Mouse (Mus musculus): ENCODE data around the gene Grin1. TPM values are rescaled to one million over a fixed set of nuclear protein-coding genes. Genes with fewer than 3 reads are reported as not detected.

The Grin1 gene
- total RNA-seq, 2 experiments from 2014 or later, result not detected

GRCm38 (mm10) chr2:25320084-25320483, 1.1 kb upstream of the Grin1 start:
- no peak for ATAC-seq (replicated peaks; ENCODE audit: low FRiP score, poor library complexity, severe bottlenecking)

DNA sequence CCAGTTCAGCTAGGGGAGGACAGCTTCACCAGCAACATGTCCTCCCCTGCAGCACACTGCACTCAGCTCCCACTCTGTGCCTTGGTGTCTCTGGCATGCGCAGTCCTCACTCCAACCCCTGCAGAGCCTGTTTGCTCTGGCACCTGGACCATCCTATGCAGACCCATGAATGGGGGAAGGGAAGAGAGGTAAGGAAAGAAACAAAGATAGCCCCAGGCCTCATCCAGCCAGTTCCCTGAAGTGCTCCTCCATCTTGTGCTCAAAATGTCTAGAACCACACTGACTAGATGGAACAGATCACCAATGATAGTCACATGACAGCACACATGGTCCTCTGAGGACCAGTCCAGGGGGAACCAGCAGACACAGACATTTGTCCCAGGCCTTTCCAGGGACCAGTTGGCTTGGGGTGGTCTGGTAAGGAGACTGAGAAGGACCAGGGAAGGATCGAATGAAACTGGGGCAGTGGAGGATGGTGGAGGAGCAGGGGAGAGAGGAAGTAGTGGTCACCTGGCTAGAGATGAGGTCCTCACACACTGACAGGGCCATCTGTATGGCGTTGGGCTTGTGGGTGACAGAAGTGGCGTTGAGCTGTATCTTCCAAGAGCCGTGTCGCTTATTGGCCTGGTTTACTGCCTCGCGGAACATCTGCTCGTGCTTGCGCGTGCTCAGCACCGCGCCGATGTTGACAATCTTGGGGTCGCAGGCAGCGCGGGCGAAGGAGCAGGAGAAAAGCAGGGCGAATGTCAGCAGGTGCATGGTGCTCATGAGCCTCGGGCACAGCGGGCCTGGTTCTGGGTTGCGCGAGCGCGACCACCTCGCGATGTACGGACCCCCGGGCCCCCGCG, 644 bp downstream of the Grin1 start:
- no peak for ATAC-seq (replicated peaks; ENCODE audit: low FRiP score, poor library complexity, severe bottlenecking)

DNA sequence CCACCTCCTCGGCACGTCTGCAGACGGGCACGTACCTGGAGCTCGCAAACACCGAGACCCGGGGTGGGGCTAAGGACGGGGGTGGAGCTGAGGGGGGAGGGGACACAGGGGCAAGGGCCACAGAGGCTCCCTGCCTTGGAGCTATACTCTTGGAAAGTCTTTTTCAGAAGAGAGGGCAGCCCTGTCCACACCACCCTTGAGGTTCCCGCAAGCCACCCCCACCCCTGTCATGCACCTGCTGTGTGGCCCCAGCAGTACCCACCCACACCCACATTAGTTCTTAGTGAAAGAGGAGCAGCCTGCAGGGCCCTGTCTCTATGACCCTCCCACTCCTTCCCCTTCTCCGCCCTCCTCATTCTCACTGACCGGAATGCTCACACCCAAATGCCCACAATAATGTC, 7.5 kb downstream of the Grin1 start:
- ATAC-seq (replicated peaks; ENCODE audit: low FRiP score, poor library complexity, severe bottlenecking), result no peak

DNA sequence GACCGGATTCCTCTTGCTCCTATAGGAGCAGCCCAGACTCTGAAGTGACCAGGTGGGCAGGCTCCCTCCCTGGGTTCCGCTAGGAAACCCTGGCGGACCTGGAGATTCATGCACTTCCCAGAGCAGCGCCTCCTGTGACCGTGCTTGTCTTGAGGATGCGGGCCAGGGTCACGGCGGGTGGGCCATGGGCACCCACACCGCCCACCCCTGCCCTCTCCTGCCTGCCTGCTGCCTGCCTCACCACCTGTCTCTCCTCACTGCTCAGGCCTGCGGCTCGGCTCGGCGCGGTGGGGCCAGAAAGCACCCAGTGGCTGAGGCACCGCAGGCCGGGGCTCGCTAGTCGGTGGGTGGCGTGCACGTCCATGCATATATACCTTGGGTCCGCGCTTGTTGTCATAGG, 8.0 kb downstream of the Grin1 start:
- ATAC-seq (replicated peaks; ENCODE audit: low FRiP score, poor library complexity, severe bottlenecking), result no peak

- no peak for ATAC-seq (replicated peaks; ENCODE audit: low FRiP score, poor library complexity, severe bottlenecking)
Measured at GRCm38 (mm10) chr2:25310180-25310579, 8.8 kb downstream of the Grin1 start.

GRCm38 (mm10) chr2:25305587-25306359, 13.2 kb downstream of the Grin1 start:
- ATAC-seq (replicated peaks; ENCODE audit: low FRiP score, poor library complexity, severe bottlenecking), result no peak

- no peak for ATAC-seq (replicated peaks; ENCODE audit: low FRiP score, poor library complexity, severe bottlenecking)
Measured at GRCm38 (mm10) chr2:25304657-25305541, 14.1 kb downstream of the Grin1 start.

DNA sequence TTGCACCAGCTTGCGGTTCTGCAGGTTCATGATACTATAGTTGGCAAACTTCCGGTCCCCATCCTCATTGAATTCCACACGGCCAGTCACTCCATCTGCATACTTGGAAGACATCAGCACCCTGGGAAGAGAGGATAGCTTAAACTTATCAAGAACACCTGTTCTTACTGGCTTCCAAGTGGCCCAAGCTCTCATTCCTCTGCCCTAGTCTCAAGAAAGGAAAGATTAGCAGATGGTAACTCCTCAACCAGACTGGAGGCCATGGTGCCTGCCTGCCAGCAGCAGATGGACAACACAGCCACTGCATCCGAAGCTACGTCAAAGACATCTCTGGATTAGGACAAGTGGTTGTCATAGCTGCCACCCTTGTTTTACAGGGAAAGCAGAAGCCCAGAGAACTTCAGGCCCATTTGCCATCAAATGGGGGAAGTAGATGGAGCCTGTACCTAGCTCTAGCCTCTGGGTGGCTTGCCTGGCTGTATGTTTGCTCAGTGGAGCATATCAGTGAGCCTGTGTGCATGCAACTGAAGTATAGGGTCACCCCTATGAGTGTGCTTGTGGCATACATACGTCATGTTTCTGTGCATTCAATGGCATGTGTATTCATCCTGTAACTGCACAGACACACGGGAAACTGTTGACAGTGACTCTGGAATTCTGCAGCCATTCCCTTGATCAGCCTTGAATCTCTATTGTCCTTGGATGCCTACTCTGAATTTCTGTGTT, 14.9 kb downstream of the Grin1 start:
- ATAC-seq (replicated peaks; ENCODE audit: low FRiP score, poor library complexity, severe bottlenecking), result no peak

GRCm38 (mm10) chr2:25303452-25303851, 15.5 kb downstream of the Grin1 start:
- ATAC-seq (replicated peaks; ENCODE audit: low FRiP score, poor library complexity, severe bottlenecking), result no peak

DNA sequence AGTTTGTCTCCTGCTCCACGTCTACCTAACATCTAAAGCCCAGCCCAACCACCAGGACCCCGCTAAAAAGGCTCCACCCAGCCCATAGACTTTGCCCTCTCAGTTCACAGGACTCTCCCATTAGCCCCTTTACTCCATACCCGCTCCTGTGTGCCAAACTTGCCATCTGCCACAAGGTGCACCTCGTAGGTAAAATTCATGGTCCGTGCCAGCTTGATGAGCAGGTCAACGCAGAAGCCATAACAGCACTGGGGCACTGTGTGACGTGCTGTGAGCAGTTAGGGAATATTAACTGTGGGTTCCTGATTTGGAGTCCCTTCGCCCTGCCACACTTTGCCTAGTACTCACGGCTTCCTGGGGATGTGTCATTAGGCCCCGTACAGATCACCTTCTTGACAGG, 20.9 kb downstream of the Grin1 start:
- ATAC-seq (replicated peaks; ENCODE audit: low FRiP score, poor library complexity, severe bottlenecking), result no peak

DNA sequence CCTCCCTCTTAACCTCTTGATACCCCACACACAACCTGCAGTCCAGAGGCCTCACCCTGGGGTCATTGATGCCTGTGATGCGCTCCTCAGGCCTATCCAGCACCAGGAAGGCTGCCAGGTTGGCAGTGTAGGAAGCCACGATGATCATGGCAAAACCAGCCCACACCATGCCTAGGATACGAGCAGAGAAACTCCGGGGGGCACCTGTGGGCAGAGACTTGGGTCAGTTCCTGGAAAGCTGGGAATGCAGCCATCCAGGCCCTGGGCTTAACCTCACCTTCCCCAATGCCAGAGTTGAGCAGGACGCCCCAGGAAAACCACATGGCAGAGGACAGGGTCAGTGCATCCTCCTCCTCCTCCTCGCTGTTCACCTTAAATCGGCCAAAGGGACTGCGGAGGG, 21.9 kb downstream of the Grin1 start:
- no peak for ATAC-seq (replicated peaks; ENCODE audit: low FRiP score, poor library complexity, severe bottlenecking)

DNA sequence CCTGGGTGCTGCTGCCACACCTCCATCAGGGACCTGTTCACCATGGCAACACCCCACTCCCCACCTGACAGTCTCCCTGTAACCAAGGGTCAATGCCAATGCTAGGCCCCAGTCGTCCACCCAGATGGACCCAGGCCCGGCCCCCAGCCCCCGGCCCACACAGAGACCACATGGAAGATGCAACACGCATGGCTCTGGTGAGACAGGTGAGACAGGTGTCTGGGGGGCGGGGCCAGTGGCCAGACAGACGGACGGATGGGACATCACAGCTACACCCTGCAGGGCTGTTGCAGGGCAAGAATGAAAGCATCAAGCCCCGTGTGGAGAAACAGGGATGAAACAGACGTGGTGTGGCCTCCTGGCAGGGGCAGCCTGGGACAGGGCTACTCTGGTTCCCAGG, 25.3 kb downstream of the Grin1 start:
- no peak for ATAC-seq (replicated peaks; ENCODE audit: low FRiP score, poor library complexity, severe bottlenecking)

DNA sequence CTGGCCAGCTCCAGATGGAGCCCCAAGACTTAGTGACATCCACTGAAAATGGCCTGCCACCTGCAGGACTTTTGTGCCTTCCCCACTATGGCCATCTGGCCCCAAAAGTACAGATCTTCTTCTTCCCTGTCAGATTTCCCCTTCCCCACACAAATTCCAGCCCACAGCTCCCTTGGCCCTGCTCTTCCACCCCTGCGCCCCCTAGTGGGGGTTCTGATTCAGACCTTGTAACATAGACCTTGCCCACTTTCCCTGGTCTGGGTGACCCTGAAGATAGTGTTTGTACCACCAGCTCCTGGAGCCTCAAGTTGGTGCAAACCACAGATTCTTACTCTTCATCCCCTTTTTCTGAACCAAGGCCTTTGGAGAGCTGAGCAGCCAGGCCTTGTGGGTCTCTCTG, 26.1 kb downstream of the Grin1 start:
- peak; percentile 58; the same call in 1 of the 2 replicates for ATAC-seq (replicated peaks; ENCODE audit: low FRiP score, poor library complexity, severe bottlenecking)

DNA sequence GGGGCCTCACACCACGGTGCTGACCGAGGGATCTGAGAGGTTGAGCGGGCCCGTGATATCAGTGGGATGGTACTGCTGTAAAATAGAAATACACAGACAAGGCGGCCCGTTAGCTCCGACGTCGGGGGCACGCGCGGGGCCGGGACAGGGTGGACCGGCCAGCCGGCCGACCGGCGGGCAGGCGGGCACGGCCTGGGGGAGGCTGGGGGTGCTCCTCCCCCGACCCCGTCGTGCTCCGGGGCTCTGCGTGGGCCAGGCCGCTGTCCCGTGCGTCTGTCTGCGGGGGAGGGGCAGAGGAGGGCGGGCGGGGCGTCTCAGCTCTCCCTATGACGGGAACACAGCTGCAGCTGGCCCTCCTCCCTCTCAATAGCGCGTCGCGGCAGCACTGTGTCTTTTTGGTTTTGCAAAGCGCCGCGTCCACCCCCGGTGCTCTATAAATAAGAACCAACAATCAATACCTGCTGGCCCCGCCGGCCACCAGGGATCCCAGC, 26.9 kb downstream of the Grin1 start:
- ATAC-seq (replicated peaks; ENCODE audit: low FRiP score, poor library complexity, severe bottlenecking), result no peak

DNA sequence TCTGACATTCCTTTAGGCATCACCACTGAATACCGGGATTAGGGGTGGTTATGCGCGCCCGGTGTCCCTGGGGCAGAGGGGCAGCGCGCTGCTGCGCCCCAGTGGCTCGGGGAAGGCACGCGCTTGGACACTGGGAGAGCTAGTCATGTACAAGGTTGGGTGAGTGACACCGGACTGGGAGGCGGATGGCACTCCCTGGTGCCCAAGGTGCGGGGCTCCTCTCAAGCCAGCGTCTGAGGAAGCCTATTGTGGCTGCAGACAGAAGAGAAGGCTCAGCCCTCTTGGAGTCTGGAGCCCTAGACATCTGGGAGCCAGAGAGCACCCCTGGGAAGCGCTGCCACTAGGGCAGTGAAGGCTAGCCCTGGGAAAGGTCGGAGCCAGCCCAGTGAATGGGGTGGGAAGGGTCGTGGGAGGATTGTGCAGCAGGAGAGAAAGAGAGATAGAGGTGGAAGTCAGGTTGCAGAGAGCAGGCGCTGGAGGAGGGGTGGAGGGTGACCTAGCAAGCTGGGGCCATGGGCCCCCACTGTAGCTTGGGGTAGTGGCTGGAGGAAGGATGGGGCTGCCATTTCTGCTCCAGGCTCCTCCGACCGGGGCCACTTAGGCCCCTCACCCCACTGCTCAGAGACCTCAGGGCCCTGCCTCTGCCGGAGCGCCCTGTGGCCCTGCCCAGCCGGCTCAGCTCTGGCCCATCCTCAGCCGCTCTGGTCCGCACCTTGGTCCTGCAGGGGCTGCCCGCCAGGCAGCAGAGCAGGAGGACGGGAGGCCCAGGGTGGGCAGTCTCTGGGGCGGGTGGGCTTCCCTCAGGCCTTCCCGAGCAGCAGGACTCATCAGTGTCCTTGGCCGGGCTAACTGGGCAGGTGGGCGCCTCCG, 27.6 kb downstream of the Grin1 start:
- no peak for ATAC-seq (replicated peaks; ENCODE audit: low FRiP score, poor library complexity, severe bottlenecking)

DNA sequence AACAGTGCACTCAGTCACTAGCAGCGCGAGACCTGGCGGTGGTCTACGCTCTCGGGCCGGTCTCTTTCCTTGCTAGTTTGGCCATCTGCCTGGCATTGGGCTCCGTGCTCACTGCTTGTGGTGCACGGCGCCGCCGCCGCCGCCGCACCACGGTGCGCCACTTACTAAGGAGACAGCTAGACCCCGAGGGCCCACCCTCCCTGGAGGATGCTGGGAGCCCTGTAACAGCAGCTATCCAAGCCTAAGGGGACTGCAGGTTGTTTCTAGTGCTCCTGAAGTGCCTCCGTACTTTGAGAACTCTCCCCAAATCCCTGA, 28.2 kb downstream of the Grin1 start:
- ATAC-seq (replicated peaks; ENCODE audit: low FRiP score, poor library complexity, severe bottlenecking), result no peak

DNA sequence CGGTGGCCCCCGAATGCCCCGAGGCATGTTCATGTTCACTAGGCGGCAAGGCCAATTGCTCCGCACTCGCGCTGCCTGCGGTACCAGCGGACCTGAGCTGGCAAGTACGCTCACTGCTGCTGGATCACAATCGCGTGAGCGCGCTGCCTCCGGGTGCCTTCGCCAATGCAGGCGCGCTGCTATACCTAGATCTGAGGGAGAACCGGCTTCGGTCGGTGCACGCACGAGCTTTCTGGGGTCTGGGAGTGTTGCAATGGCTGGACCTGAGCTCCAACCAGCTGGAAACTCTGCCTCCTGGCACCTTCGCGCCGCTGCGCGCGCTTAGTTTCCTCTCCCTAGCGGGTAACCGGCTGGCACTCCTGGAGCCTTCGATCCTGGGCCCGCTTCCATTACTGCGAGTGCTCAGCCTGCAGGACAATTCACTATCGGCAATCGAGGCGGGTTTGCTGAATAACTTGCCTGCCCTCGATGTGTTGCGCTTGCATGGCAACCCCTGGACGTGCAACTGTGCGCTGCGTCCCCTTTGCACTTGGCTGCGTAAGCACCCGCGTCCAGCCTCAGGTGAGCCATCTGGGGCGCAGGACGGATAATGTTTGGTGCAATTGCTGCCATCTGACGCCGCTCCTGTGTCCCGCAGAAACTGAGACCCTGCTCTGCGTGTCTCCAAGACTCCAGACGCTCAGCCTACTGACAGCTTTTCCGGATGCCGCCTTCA, 28.7 kb downstream of the Grin1 start:
- ATAC-seq (replicated peaks; ENCODE audit: low FRiP score, poor library complexity, severe bottlenecking), result no peak

DNA sequence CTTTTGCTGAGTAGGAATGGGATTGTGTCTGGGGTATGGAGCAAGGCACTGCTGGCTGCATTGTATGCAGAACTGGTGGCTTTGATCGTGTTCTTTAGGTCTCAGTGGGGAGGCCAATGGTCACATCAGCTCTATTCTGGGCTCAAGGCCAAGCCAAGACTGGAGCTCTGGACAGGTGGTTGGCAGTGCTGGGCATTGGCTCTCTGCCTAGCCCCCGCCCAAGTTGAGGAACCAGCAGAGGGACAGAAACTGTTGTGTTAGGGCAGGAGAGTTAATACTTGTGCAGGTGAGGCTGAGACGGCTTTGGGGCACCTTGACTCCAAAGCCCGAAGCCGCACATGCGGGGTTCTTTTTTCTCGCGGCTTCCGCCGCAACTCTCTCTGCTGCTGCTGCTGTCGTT, 29.3 kb downstream of the Grin1 start, which contains the start of gene Lrrc26:
Gene Lrrc26 (plus strand): TSS at position 265 of the 400 bp plus-strand sequence.
- ATAC-seq (replicated peaks; ENCODE audit: low FRiP score, poor library complexity, severe bottlenecking), result no peak
